Mouse (Mus musculus): Measurements from ENCODE around the gene Cfap157.

GRCm38 (mm10) chr2:32736306-32736829 lies 47.9 kb downstream of the Cfap157 start:
- TF ChIP-seq CTCF (IDR thresholded peaks at IDR 0.05; ENCODE audit: low read depth) (no peak), EP300 (IDR thresholded peaks at IDR 0.05; ENCODE audit: low read depth) (no peak)

Data from liver, postnatal 0 days (tissue).